Mouse (Mus musculus): ENCODE results near the gene Ly6g.

GRCm38 (mm10) chr15:75154940-75155339 is at the start of gene Ly6g:
- no peak for TF ChIP-seq GATA1 (IDR thresholded peaks at IDR 0.05; ENCODE audit: low read length)
- TF ChIP-seq TAL1 (IDR thresholded peaks at IDR 0.05; ENCODE audit: low read length) = no peak

Measured in erythroblast, embryonic 14.5 days (primary cell).